Mouse (Mus musculus): Measurements from ENCODE around the gene Itk. TPM values are rescaled to one million over a fixed set of nuclear protein-coding genes. Genes with fewer than 3 reads are reported as not detected.

The Itk gene
- polyA plus RNA-seq, 1 experiment, result 0.05 TPM

- Histone ChIP-seq H3K79me3 (ENCODE audit: low read depth) (no peaks in the 10 kb centered on the region), H3ac (ENCODE audit: control insufficient read depth, insufficient read length, low read depth) (no peak overlapping the region), H3K4me3 (ENCODE audit: insufficient read depth, poor library complexity, severe bottlenecking) (no peak overlapping the region), H3K36me3 (ENCODE audit: control insufficient read depth, insufficient read depth) (no peaks in the 10 kb centered on the region), H3K79me2 (ENCODE audit: control insufficient read depth, insufficient read depth) (no peaks in the 10 kb centered on the region), H3K27me3 (ENCODE audit: control insufficient read depth, insufficient read depth, insufficient read length) (no peaks in the 10 kb centered on the region)
- no peak for TF ChIP-seq MYOG (IDR thresholded peaks at IDR 0.05; ENCODE audit: control insufficient read depth, extremely low read depth, insufficient read length)
- TF ChIP-seq USF1 (IDR thresholded peaks at IDR 0.05; ENCODE audit: low read depth), result no peak
- no peak for TF ChIP-seq MYOD1 (IDR thresholded peaks at IDR 0.05; ENCODE audit: control insufficient read depth, insufficient read length, low read depth)
- TF ChIP-seq FOSL1 (IDR thresholded peaks at IDR 0.05; ENCODE audit: insufficient read depth, low read length, poor library complexity, severe bottlenecking), result no peak
- no peak for TF ChIP-seq CTCF (IDR thresholded peaks at IDR 0.05; ENCODE audit: control insufficient read depth, insufficient read depth, insufficient read length)
- no peak for TF ChIP-seq CEBPB (IDR thresholded peaks at IDR 0.05; ENCODE audit: low read depth)
- no peak for TF ChIP-seq MAX (IDR thresholded peaks at IDR 0.05)
Measured at GRCm38 (mm10) chr11:46406721-46407120, 17.4 kb upstream of the Itk start.

- no peaks in the 10 kb centered on the region for H3K36me3 ChIP-seq (ENCODE audit: control insufficient read depth, insufficient read depth)
- no peaks in the 10 kb centered on the region for H3K27me3 ChIP-seq (ENCODE audit: control insufficient read depth, insufficient read depth, insufficient read length)
- H3ac ChIP-seq (ENCODE audit: control insufficient read depth, insufficient read length, low read depth), result no peak overlapping the region
- no peak for TF ChIP-seq FOSL1 (IDR thresholded peaks at IDR 0.05; ENCODE audit: insufficient read depth, low read length, poor library complexity, severe bottlenecking)
- TF ChIP-seq MYOG (IDR thresholded peaks at IDR 0.05; ENCODE audit: control insufficient read depth, extremely low read depth, insufficient read length), result no peak
- TF ChIP-seq USF1 (IDR thresholded peaks at IDR 0.05; ENCODE audit: low read depth), result no peak
- TF ChIP-seq CTCF (IDR thresholded peaks at IDR 0.05; ENCODE audit: control insufficient read depth, insufficient read depth, insufficient read length), result no peak
- no peak for TF ChIP-seq MYOD1 (IDR thresholded peaks at IDR 0.05; ENCODE audit: control insufficient read depth, insufficient read length, low read depth)
- no peak for TF ChIP-seq CEBPB (IDR thresholded peaks at IDR 0.05; ENCODE audit: low read depth)
- no peak for TF ChIP-seq MAX (IDR thresholded peaks at IDR 0.05)
- H3K4me3 ChIP-seq (ENCODE audit: insufficient read depth, poor library complexity, severe bottlenecking), result no peak overlapping the region
- no peaks in the 10 kb centered on the region for H3K79me2 ChIP-seq (ENCODE audit: control insufficient read depth, insufficient read depth)
- no peaks in the 10 kb centered on the region for H3K79me3 ChIP-seq (ENCODE audit: low read depth)
Measured at GRCm38 (mm10) chr11:46404986-46405385, 15.7 kb upstream of the Itk start.

- Histone ChIP-seq H3K79me3 (ENCODE audit: low read depth) (no peaks in the 10 kb centered on the region), H3K36me3 (ENCODE audit: control insufficient read depth, insufficient read depth) (no peaks in the 10 kb centered on the region), H3K27me3 (ENCODE audit: control insufficient read depth, insufficient read depth, insufficient read length) (no peaks in the 10 kb centered on the region), H3K79me2 (ENCODE audit: control insufficient read depth, insufficient read depth) (no peaks in the 10 kb centered on the region), H3ac (ENCODE audit: control insufficient read depth, insufficient read length, low read depth) (no peak overlapping the region), H3K4me3 (ENCODE audit: insufficient read depth, poor library complexity, severe bottlenecking) (no peak overlapping the region)
- TF ChIP-seq MYOG (IDR thresholded peaks at IDR 0.05; ENCODE audit: control insufficient read depth, extremely low read depth, insufficient read length) (no peak), CTCF (IDR thresholded peaks at IDR 0.05; ENCODE audit: control insufficient read depth, insufficient read depth, insufficient read length) (no peak), CEBPB (IDR thresholded peaks at IDR 0.05; ENCODE audit: low read depth) (no peak), MAX (IDR thresholded peaks at IDR 0.05) (no peak), MYOD1 (IDR thresholded peaks at IDR 0.05; ENCODE audit: control insufficient read depth, insufficient read length, low read depth) (no peak), USF1 (IDR thresholded peaks at IDR 0.05; ENCODE audit: low read depth) (no peak), FOSL1 (IDR thresholded peaks at IDR 0.05; ENCODE audit: insufficient read depth, low read length, poor library complexity, severe bottlenecking) (no peak)
Measured at GRCm38 (mm10) chr11:46401555-46401954, 12.2 kb upstream of the Itk start.

GRCm38 (mm10) chr11:46398933-46399383 lies 9.6 kb upstream of the Itk start:
- H3K79me2 ChIP-seq (ENCODE audit: control insufficient read depth, insufficient read depth), result no peaks in the 10 kb centered on the region
- H3K79me3 ChIP-seq (ENCODE audit: low read depth), result no peaks in the 10 kb centered on the region
- H3K4me3 ChIP-seq (ENCODE audit: insufficient read depth, poor library complexity, severe bottlenecking), result no peak overlapping the region
- H3ac ChIP-seq (ENCODE audit: control insufficient read depth, insufficient read length, low read depth), result no peak overlapping the region
- TF ChIP-seq USF1 (IDR thresholded peaks at IDR 0.05; ENCODE audit: low read depth), result no peak
- TF ChIP-seq MAX (IDR thresholded peaks at IDR 0.05), result no peak
- no peak for TF ChIP-seq CEBPB (IDR thresholded peaks at IDR 0.05; ENCODE audit: low read depth)
- no peak for TF ChIP-seq MYOG (IDR thresholded peaks at IDR 0.05; ENCODE audit: control insufficient read depth, extremely low read depth, insufficient read length)
- no peak for TF ChIP-seq MYOD1 (IDR thresholded peaks at IDR 0.05; ENCODE audit: control insufficient read depth, insufficient read length, low read depth)
- H3K27me3 ChIP-seq (ENCODE audit: control insufficient read depth, insufficient read depth, insufficient read length), result no peaks in the 10 kb centered on the region
- no peaks in the 10 kb centered on the region for H3K36me3 ChIP-seq (ENCODE audit: control insufficient read depth, insufficient read depth)

GRCm38 (mm10) chr11:46398473-46398872 lies 9.2 kb upstream of the Itk start:
- Histone ChIP-seq H3K27me3 (ENCODE audit: control insufficient read depth, insufficient read depth, insufficient read length) (no peaks in the 10 kb centered on the region), H3K36me3 (ENCODE audit: control insufficient read depth, insufficient read depth) (no peaks in the 10 kb centered on the region), H3K79me2 (ENCODE audit: control insufficient read depth, insufficient read depth) (no peaks in the 10 kb centered on the region), H3K4me3 (ENCODE audit: insufficient read depth, poor library complexity, severe bottlenecking) (no peak overlapping the region), H3ac (ENCODE audit: control insufficient read depth, insufficient read length, low read depth) (no peak overlapping the region), H3K79me3 (ENCODE audit: low read depth) (no peaks in the 10 kb centered on the region)
- TF ChIP-seq MYOG (IDR thresholded peaks at IDR 0.05; ENCODE audit: control insufficient read depth, extremely low read depth, insufficient read length), result no peak
- TF ChIP-seq USF1 (IDR thresholded peaks at IDR 0.05; ENCODE audit: low read depth), result no peak
- TF ChIP-seq CTCF (IDR thresholded peaks at IDR 0.05; ENCODE audit: control insufficient read depth, insufficient read depth, insufficient read length), result no peak
- no peak for TF ChIP-seq MYOD1 (IDR thresholded peaks at IDR 0.05; ENCODE audit: control insufficient read depth, insufficient read length, low read depth)
- no peak for TF ChIP-seq FOSL1 (IDR thresholded peaks at IDR 0.05; ENCODE audit: insufficient read depth, low read length, poor library complexity, severe bottlenecking)
- TF ChIP-seq CEBPB (IDR thresholded peaks at IDR 0.05; ENCODE audit: low read depth), result no peak
- TF ChIP-seq MAX (IDR thresholded peaks at IDR 0.05), result no peak

- Histone ChIP-seq H3K36me3 (ENCODE audit: control insufficient read depth, insufficient read depth) (no peaks in the 10 kb centered on the region), H3ac (ENCODE audit: control insufficient read depth, insufficient read length, low read depth) (no peak overlapping the region), H3K79me2 (ENCODE audit: control insufficient read depth, insufficient read depth) (no peaks in the 10 kb centered on the region), H3K27me3 (ENCODE audit: control insufficient read depth, insufficient read depth, insufficient read length) (no peaks in the 10 kb centered on the region), H3K79me3 (ENCODE audit: low read depth) (no peaks in the 10 kb centered on the region), H3K4me3 (ENCODE audit: insufficient read depth, poor library complexity, severe bottlenecking) (no peak overlapping the region)
- TF ChIP-seq CTCF (IDR thresholded peaks at IDR 0.05; ENCODE audit: control insufficient read depth, insufficient read depth, insufficient read length) (no peak), USF1 (IDR thresholded peaks at IDR 0.05; ENCODE audit: low read depth) (no peak), CEBPB (IDR thresholded peaks at IDR 0.05; ENCODE audit: low read depth) (no peak), MYOD1 (IDR thresholded peaks at IDR 0.05; ENCODE audit: control insufficient read depth, insufficient read length, low read depth) (no peak), FOSL1 (IDR thresholded peaks at IDR 0.05; ENCODE audit: insufficient read depth, low read length, poor library complexity, severe bottlenecking) (no peak), MAX (IDR thresholded peaks at IDR 0.05) (no peak), MYOG (IDR thresholded peaks at IDR 0.05; ENCODE audit: control insufficient read depth, extremely low read depth, insufficient read length) (no peak)
Measured at GRCm38 (mm10) chr11:46397900-46398299, 8.6 kb upstream of the Itk start.
